24 mouse cellular contexts compared by ENCODE assay signal in genomic region chr7:29508522-29508921, GRCm38 (mm10). TPM values are rescaled to one million over a fixed set of nuclear protein-coding genes. Genes with fewer than 3 reads are reported as not detected.
DNase-seq lines count a peak whose midpoint lies in the region; ATAC-seq lines count a peak whose summit lies in the region.
"Had no signal": no experiment of that assay in that cellular context is flagged by ENCODE, and none has a peak within 500 bp of the region (broad histone marks: within the 10 kb centered on the region; RNA-seq: fewer than 3 reads in every experiment).

No protein-coding gene starts in this region.

- no peak overlapping the region for H3K4me3 ChIP-seq in embryonic facial prominence, embryonic 10.5 days
- no peak overlapping the region for H3K4me3 ChIP-seq in liver, embryonic 13.5 days (replicated peaks)
- H3K4me3 ChIP-seq in stomach, embryonic 14.5 days (ENCODE audit: low read depth, low read length), result no peak overlapping the region
- no peak overlapping the region for H3K4me3 ChIP-seq in heart, embryonic 12.5 days
- no peak overlapping the region for H3K4me3 ChIP-seq in hindbrain, embryonic 13.5 days
- H3K4me3 ChIP-seq: embryonic facial prominence, embryonic 12.5 days; forebrain, embryonic 12.5 days; heart, embryonic 10.5 days; hindbrain, embryonic 10.5 days; midbrain, embryonic 13.5 days had no signal

- H3K4me2 ChIP-seq in liver, embryonic 13.5 days, result peak overlapping the region; percentile 32
- H3K4me2 ChIP-seq in stomach, embryonic 14.5 days (replicated peaks; ENCODE audit: low read depth, low read length), result no peak overlapping the region
- no peak overlapping the region for H3K4me2 ChIP-seq in heart, embryonic 12.5 days
- H3K4me2 ChIP-seq in hindbrain, embryonic 13.5 days, result no peak overlapping the region
- H3K4me2 ChIP-seq: embryonic facial prominence, embryonic 12.5 days; forebrain, embryonic 12.5 days; midbrain, embryonic 13.5 days had no signal

- peaks cover 72% of the 10 kb centered on the region for H3K4me1 ChIP-seq in embryonic facial prominence, embryonic 10.5 days
- H3K4me1 ChIP-seq in liver, embryonic 13.5 days (replicated peaks), result peaks cover 90% of the 10 kb centered on the region
- peaks cover 42% of the 10 kb centered on the region for H3K4me1 ChIP-seq in stomach, embryonic 14.5 days (ENCODE audit: control insufficient read depth, insufficient read depth, low read length)
- H3K4me1 ChIP-seq in heart, embryonic 12.5 days (replicated peaks), result peaks cover 21% of the 10 kb centered on the region
- peaks cover 49% of the 10 kb centered on the region for H3K4me1 ChIP-seq in hindbrain, embryonic 13.5 days (replicated peaks)

- peak; percentile 9 for DNase-seq in MEL-GATA-1-ER (ENCODE audit: extremely low read depth, low read depth)
- no peak for DNase-seq in embryonic facial prominence, embryonic 10.5 days (ENCODE audit: low spot score)
- peak; percentile 44 for DNase-seq in liver, embryonic 13.5 days
- no peak for DNase-seq in adrenal gland, postnatal 4 days (ENCODE audit: low spot score in 2 of 2)
- DNase-seq in cerebellum, postnatal 4 days (ENCODE audit: low spot score in 2 of 2), result no peak
- DNase-seq: adrenal gland, postnatal 10 days; cerebellum, adult 11 months; cerebellum, adult 9-11 months; kidney, adult 18-20 months; layer of hippocampus, adult 9-11 months; lung, adult 18-20 months; lung, postnatal 10 days; thymus, adult 18-20 months; thymus, postnatal 36 days had no signal

- 87% methylated on average over 7 of the region's 7 CpGs for WGBS in embryonic facial prominence, embryonic 10.5 days
- WGBS in liver, embryonic 13.5 days (ENCODE audit: insufficient replicate concordance), result 27% methylated on average over 7 of the region's 7 CpGs
- WGBS in stomach, embryonic 14.5 days, result 78% methylated on average over 7 of the region's 7 CpGs
- WGBS in heart, embryonic 12.5 days, result 78% methylated on average over 7 of the region's 7 CpGs
- 88% methylated on average over 7 of the region's 7 CpGs for WGBS in hindbrain, embryonic 13.5 days

- peak overlapping the region; percentile 24; the same call in 1 of the 2 replicates for H3K27ac ChIP-seq in embryonic facial prominence, embryonic 10.5 days (replicated peaks)
- H3K27ac ChIP-seq in liver, embryonic 13.5 days, result peak overlapping the region; percentile 70
- H3K27ac ChIP-seq in stomach, embryonic 14.5 days (ENCODE audit: low read length), result peak overlapping the region; percentile 35; the same call in 1 of the 2 replicates
- no peak overlapping the region for H3K27ac ChIP-seq in heart, embryonic 12.5 days (ENCODE audit: poor library complexity, severe bottlenecking)
- no peak overlapping the region for H3K27ac ChIP-seq in hindbrain, embryonic 13.5 days
- H3K27ac ChIP-seq: embryonic facial prominence, embryonic 12.5 days; forebrain, embryonic 12.5 days; heart, embryonic 10.5 days; hindbrain, embryonic 10.5 days; hindbrain, postnatal 0 days; midbrain, embryonic 13.5 days had no signal

- no peaks in the 10 kb centered on the region for H3K9me3 ChIP-seq in embryonic facial prominence, embryonic 10.5 days
- H3K9me3 ChIP-seq in liver, embryonic 13.5 days (replicated peaks), result no peaks in the 10 kb centered on the region
- H3K9me3 ChIP-seq in stomach, embryonic 14.5 days (ENCODE audit: control insufficient read depth, low read depth, low read length), result no peaks in the 10 kb centered on the region
- no peaks in the 10 kb centered on the region for H3K9me3 ChIP-seq in heart, embryonic 12.5 days (replicated peaks)
- no peaks in the 10 kb centered on the region for H3K9me3 ChIP-seq in hindbrain, embryonic 13.5 days
- H3K9me3 ChIP-seq: embryonic facial prominence, embryonic 12.5 days; forebrain, embryonic 12.5 days; heart, embryonic 10.5 days; hindbrain, embryonic 10.5 days; midbrain, embryonic 13.5 days had no signal

- no peaks in the 10 kb centered on the region for H3K36me3 ChIP-seq in embryonic facial prominence, embryonic 10.5 days (replicated peaks)
- no peaks in the 10 kb centered on the region for H3K36me3 ChIP-seq in liver, embryonic 13.5 days
- no peaks in the 10 kb centered on the region for H3K36me3 ChIP-seq in stomach, embryonic 14.5 days (ENCODE audit: control insufficient read depth, insufficient read depth, low read length)
- H3K36me3 ChIP-seq in heart, embryonic 12.5 days, result no peaks in the 10 kb centered on the region
- no peaks in the 10 kb centered on the region for H3K36me3 ChIP-seq in hindbrain, embryonic 13.5 days
- H3K36me3 ChIP-seq: embryonic facial prominence, embryonic 12.5 days; forebrain, embryonic 12.5 days; heart, embryonic 10.5 days; hindbrain, embryonic 10.5 days; midbrain, embryonic 13.5 days had no signal

- ATAC-seq in liver, embryonic 13.5 days (ENCODE audit: low read depth), result peak; percentile 72
- no peak for ATAC-seq in stomach, embryonic 14.5 days (ENCODE audit: insufficient number of reproducible peaks, insufficient read depth, low FRiP score, low read depth)
- ATAC-seq in heart, embryonic 12.5 days (ENCODE audit: insufficient number of reproducible peaks, low FRiP score), result no peak
- ATAC-seq in hindbrain, embryonic 13.5 days (ENCODE audit: low FRiP score), result no peak
- ATAC-seq: activated CD4-positive, CD25-positive, alpha-beta regulatory T cell, adult 4 months; hindbrain, postnatal 0 days; midbrain, embryonic 13.5 days had no signal

- H3K27me3 ChIP-seq in embryonic facial prominence, embryonic 10.5 days (replicated peaks; ENCODE audit: low read depth, poor library complexity, severe bottlenecking), result no peaks in the 10 kb centered on the region
- no peaks in the 10 kb centered on the region for H3K27me3 ChIP-seq in liver, embryonic 13.5 days
- H3K27me3 ChIP-seq in stomach, embryonic 14.5 days (ENCODE audit: control insufficient read depth, insufficient read depth, low read length), result no peaks in the 10 kb centered on the region
- H3K27me3 ChIP-seq in heart, embryonic 12.5 days (replicated peaks), result peaks cover 96% of the 10 kb centered on the region
- no peaks in the 10 kb centered on the region for H3K27me3 ChIP-seq in hindbrain, embryonic 13.5 days
- H3K27me3 ChIP-seq: embryonic facial prominence, embryonic 12.5 days; forebrain, embryonic 12.5 days; midbrain, embryonic 13.5 days had no signal

- peak overlapping the region; percentile 47; the same call in 1 of the 2 replicates for H3K9ac ChIP-seq in liver, embryonic 13.5 days
- H3K9ac ChIP-seq in stomach, embryonic 14.5 days (replicated peaks; ENCODE audit: low read depth, low read length), result no peak overlapping the region
- H3K9ac ChIP-seq in heart, embryonic 12.5 days, result no peak overlapping the region
- no peak overlapping the region for H3K9ac ChIP-seq in hindbrain, embryonic 13.5 days
- H3K9ac ChIP-seq: embryonic facial prominence, embryonic 12.5 days; forebrain, embryonic 12.5 days; midbrain, embryonic 13.5 days had no signal

RNA-seq across cellular contexts. Expression of gene Sipa1l3, which starts 9.9 kb away (rescaled TPM):
- 9.2 and 10.5 TPM in 2 replicates for polyA plus RNA-seq in embryonic facial prominence, embryonic 10.5 days (2016; fragmentation: Nextera tagmentation; extraction: Ambion mirVana)
- polyA plus RNA-seq in liver, embryonic 13.5 days (2015; fragmentation: Nextera tagmentation; extraction: Ambion mirVana), result 2.6 and 3.0 TPM in 2 replicates
- polyA plus RNA-seq in stomach, embryonic 14.5 days (2014; fragmentation: Nextera tagmentation; extraction: Ambion mirVana), result 21.2 and 22.0 TPM in 2 replicates
- 3.7 and 3.8 TPM in 2 replicates for polyA plus RNA-seq in heart, embryonic 12.5 days (2016; fragmentation: Nextera tagmentation; extraction: Ambion mirVana)
- total RNA-seq in adrenal gland, postnatal 4 days (2021), result 10 to 100 TPM; 67.4 to 86.4 TPM
- 12.6 and 13.7 TPM in 2 replicates for polyA plus RNA-seq in hindbrain, embryonic 13.5 days (2015; fragmentation: Nextera tagmentation; extraction: Ambion mirVana)

Comparison
In these comparisons a context has a peak if more than half of its experiments do, and no peak if none do; other contexts are left out.
1. DNase-seq: peak in MEL-GATA-1-ER (single experiment) and liver, embryonic 13.5 days (single experiment); none in embryonic facial prominence, embryonic 10.5 days (single experiment), adrenal gland, postnatal 4 days (0 of 2) and cerebellum, postnatal 4 days (0 of 2).
2. H3K27ac ChIP-seq: peak in embryonic facial prominence, embryonic 10.5 days (single experiment), liver, embryonic 13.5 days (single experiment) and stomach, embryonic 14.5 days (single experiment); none in heart, embryonic 12.5 days (single experiment) and hindbrain, embryonic 13.5 days (single experiment).